Mouse (Mus musculus): ENCODE data around the gene Gm8104. TPM values are rescaled to one million over a fixed set of nuclear protein-coding genes. Genes with fewer than 3 reads are reported as not detected.
A peak's percentile ranks its signal among the peaks of the same experiment; 100 is the strongest.
"Not testable (repeated sequence)": the region's sequence is repeated elsewhere in the genome, so short reads cannot be mapped to it uniquely, and the experiment has no call there.

Gene Gm8104
- under 1 TPM in 1 of 2 experiments, not detected in 1; 0.17 TPM for total RNA-seq (2021)

- DNase-seq (ENCODE audit: extremely low spot score in 1 of 2, low spot score in 1 of 2), result not testable (repeated sequence)
Observed at GRCm38 (mm10) chr14:43100301-43100700, at the start of gene Gm8104. TSS of gene Gm8104 (plus strand) at chr14:43100601.

GRCm38 (mm10) chr14:43058063-43058462 lies 42.3 kb upstream of the Gm8104 start:
- not testable (repeated sequence) for DNase-seq (ENCODE audit: extremely low spot score in 1 of 2, low spot score in 1 of 2)

- DNase-seq (ENCODE audit: extremely low spot score in 1 of 2, low spot score in 1 of 2), result not testable (repeated sequence)
Observed at GRCm38 (mm10) chr14:43060179-43060578, 40.2 kb upstream of the Gm8104 start.

DNA sequence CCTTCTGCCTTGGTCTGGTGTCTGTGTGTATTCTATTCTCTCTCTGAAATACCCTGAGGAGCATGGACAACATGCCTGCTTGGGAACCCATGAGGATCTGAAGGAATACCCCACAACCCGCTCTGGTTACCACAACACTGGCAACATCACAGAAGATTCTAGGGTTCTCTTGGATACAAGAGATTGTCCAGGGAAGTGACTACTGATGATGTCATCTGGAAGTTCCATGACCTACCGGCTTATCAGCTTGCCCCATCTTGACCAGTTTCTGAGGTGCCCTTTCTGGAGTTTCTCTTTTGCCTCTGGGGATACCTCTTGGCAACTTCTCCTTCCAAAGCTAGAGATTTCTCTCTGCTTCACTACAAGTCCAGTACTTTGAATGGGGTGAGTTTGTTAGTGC lies 23.9 kb upstream of the Gm8104 start, which contains the start of gene Gm8094:
TSS of gene Gm8094 (minus strand) at position 101 of the 400 bp plus-strand sequence.
- DNase-seq (ENCODE audit: extremely low spot score in 1 of 2, low spot score in 1 of 2), result not testable (repeated sequence)

- peak in 1 of 2 experiments; percentile 12 for DNase-seq (ENCODE audit: extremely low spot score in 1 of 2, low spot score in 1 of 2)
Observed at GRCm38 (mm10) chr14:43084936-43085730, 15.3 kb upstream of the Gm8104 start.

DNA sequence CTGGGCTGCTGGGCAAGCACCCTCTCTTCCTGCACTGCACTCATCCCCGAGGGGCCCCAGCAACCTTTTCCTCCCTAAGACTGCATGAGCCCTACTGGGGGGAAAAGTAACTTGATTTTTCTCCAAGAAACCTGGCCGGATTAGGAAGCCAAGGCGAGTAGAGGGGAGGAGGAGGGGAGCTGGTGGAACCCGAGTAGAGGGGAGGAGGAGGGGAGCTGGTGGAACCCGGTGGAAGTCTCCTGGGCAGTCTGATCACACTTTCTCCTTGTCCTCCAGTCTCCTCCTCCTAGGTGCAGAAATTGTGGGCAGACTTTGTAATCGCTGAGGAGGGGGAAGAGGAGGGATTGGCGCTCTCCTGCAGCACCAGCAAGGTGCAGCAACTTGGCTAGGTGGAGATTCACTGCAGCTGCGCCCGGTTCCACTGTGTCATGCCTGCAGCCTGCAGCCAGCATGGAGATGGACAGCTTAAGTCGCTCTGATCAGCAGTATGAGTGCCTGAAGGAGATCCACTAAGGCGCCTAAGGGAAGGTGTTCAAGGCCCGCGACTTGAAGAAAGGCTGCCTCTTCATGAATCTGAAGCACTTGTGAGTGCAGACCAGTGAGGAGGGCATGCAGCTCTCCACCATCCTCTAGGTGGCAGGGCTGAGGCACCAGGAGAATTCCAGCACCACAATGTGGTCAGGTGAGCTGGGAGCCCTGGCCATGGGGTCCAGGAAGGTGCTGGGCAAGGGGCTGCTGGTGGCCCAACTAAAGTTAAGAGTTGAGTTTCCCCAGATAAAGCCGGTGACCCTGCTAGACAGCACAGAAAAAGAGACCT lies 11.1 kb upstream of the Gm8104 start:
- DNase-seq (ENCODE audit: extremely low spot score in 1 of 2, low spot score in 1 of 2), result not testable (repeated sequence)

DNA sequence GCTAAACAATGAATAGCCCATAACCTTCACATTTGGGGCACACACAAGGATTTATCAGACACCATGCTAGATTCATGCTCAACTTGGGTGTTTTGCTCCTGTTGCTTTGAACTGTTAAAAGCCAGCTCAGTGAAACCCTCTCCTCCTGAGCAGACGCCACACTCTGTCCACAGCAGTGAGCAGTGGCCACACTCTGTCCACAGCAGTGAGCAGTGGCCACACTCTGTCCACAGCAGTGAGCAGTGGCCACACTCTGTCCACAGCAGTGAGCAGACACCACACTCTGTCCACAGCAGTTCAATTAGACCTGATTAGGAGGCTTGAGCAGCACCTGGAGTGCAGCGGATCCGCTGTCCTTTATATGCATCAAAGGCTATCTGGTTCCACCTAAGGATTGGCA lies 19.3 kb downstream of the Gm8104 start:
- not testable (repeated sequence) for DNase-seq (ENCODE audit: extremely low spot score in 1 of 2, low spot score in 1 of 2)

- not testable (repeated sequence) for DNase-seq (ENCODE audit: extremely low spot score in 1 of 2, low spot score in 1 of 2)
Observed at GRCm38 (mm10) chr14:43126286-43126685, 25.9 kb downstream of the Gm8104 start.

Other genes with a start within 250 kb of the Gm8104 start
- gene Gm21977, start 247.1 kb upstream of the Gm8104 start, total RNA-seq (2021), result not detected
- not detected for gene Gm8082, start 107.0 kb upstream of the Gm8104 start, total RNA-seq (2021)
- gene Gm10376, start 85.0 kb upstream of the Gm8104 start, total RNA-seq (2021), result not detected
- not detected for gene Gm8094, start 24.0 kb upstream of the Gm8104 start, total RNA-seq (2021)
- not detected for gene Gm7233, start 79.3 kb downstream of the Gm8104 start, total RNA-seq (2021)
- not detected for gene Gm8122, start 134.7 kb downstream of the Gm8104 start, total RNA-seq (2021)
- under 1 TPM in 1 of 2 experiments, not detected in 1; 0.20 TPM for gene Gm8126, start 158.0 kb downstream of the Gm8104 start, total RNA-seq (2021)
- gene Gm9732, start 174.4 kb downstream of the Gm8104 start, total RNA-seq (2021), result not detected
- gene Gm8127, start 193.2 kb downstream of the Gm8104 start, total RNA-seq (2021), result not detected
- gene 1700001F09Rik, start 247.2 kb downstream of the Gm8104 start, total RNA-seq (2021), result 1 to 10 TPM in 1 of 2 experiments, not detected in 1; 1.3 TPM

Data from layer of hippocampus, postnatal 25 days (tissue).